Mouse (Mus musculus) kidney, embryonic 14.5 days (tissue): ENCODE data around the gene Spg20. TPM values are rescaled to one million over a fixed set of nuclear protein-coding genes. Genes with fewer than 3 reads are reported as not detected.

Experiments
- ATAC-seq: fragments of 200-750 bp; cut with Nextera tagmentation; 2 replicates; pipeline ENCODE4 v1.8.0; 2017; ENCODE audit warnings: moderate number of reproducible peaks, mild to moderate bottlenecking, moderate TSS enrichment, moderate library complexity; ENCODE audit not compliant: low FRiP score, low TSS enrichment
- H3K27ac ChIP-seq: fragments of 300-500 bp; sonication (generic); 2 replicates; pipeline ENCODE4 v1.5.1; 2014; ENCODE audit warnings: low read depth, mild to moderate bottlenecking, low read length, moderate library complexity, mixed read lengths
- H3K27me3 ChIP-seq: fragments of 300-500 bp; sonication (generic); 2 replicates; pipeline ENCODE4 v1.6.1; 2014; ENCODE audit warnings: mild to moderate bottlenecking, low read length; ENCODE audit not compliant: control insufficient read depth, insufficient read depth
- H3K36me3 ChIP-seq: fragments of 300-500 bp; sonication (generic); 2 replicates; pipeline ENCODE4 v1.6.1; 2014; ENCODE audit warnings: low read length, mixed read lengths; ENCODE audit not compliant: control insufficient read depth, insufficient read depth
- H3K4me1 ChIP-seq: fragments of 300-500 bp; sonication (generic); 2 replicates; pipeline ENCODE4 v1.6.1; 2014; ENCODE audit warnings: low read length, mixed read lengths; ENCODE audit not compliant: control insufficient read depth, insufficient read depth
- H3K4me2 ChIP-seq: fragments of 300-500 bp; sonication (generic); replicated peaks from 2 replicates; pipeline ENCODE4 v1.6.1; 2014; ENCODE audit warnings: low read depth, mild to moderate bottlenecking, low read length
- H3K4me3 ChIP-seq: fragments of 300-500 bp; sonication (generic); 2 replicates; pipeline ENCODE4 v1.5.1; 2014; ENCODE audit warnings: mild to moderate bottlenecking, low read length
- H3K9ac ChIP-seq: fragments of 300-500 bp; sonication (generic); 2 replicates; pipeline ENCODE4 v1.6.1; 2014; ENCODE audit warnings: low read depth, mild to moderate bottlenecking, low read length, moderate library complexity
- H3K9me3 ChIP-seq: fragments of 300-500 bp; sonication (generic); 2 replicates; pipeline ENCODE4 v1.6.1; 2016; ENCODE audit warnings: low read length; ENCODE audit not compliant: control insufficient read depth
- WGBS: fragments of 180-500 bp; shearing (Covaris S2); extraction: QIAGEN DNeasy Blood & Tissue Kit; methylation state at CpG from one replicate; pipeline ENCODE4 v1.1.7; 2014; 5-methylcytosine and 5-hydroxymethylcytosine counted together
- polyA plus RNA-seq: library from polyadenylated mRNA; unstranded; fragments of >200 nt; fragmentation: Nextera tagmentation; extraction: Ambion mirVana; gene quantifications from 2 replicates; pipeline ENCODE4 v1.2.1, GENCODE M21; 2014

The Spg20 gene
- polyA plus RNA-seq, 1 experiment from 2014 or later: 49.6 TPM

DNA sequence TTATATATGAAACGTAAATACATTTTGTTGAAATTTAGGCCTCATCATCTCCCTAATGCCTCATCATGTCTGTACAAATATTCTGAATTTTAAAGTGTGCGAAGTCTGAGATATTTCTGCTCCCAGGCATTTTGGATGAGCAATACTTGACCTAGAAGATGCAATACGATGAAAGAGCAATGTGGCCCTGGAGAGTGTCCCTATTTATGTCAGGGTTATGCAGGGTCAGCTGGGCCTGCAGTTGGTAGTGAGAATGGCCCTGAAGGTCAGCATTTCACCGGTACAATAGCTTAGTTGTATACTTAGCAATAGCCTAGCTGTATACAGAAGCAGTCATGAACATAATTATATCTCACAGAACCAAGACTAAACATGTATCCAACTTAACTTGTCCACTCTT lies 2.8 kb upstream of the Spg20 start:
- 89% methylated on average over 4 of the region's 4 CpGs for WGBS
- Histone ChIP-seq H3K4me1 (no peaks in the 10 kb centered on the region), H3K4me3 (no peak overlapping the region), H3K9ac (no peak overlapping the region), H3K9me3 (no peaks in the 10 kb centered on the region), H3K4me2 (no peak overlapping the region), H3K36me3 (no peaks in the 10 kb centered on the region), H3K27ac (no peak overlapping the region), H3K27me3 (no peaks in the 10 kb centered on the region)
- no peak for ATAC-seq

DNA sequence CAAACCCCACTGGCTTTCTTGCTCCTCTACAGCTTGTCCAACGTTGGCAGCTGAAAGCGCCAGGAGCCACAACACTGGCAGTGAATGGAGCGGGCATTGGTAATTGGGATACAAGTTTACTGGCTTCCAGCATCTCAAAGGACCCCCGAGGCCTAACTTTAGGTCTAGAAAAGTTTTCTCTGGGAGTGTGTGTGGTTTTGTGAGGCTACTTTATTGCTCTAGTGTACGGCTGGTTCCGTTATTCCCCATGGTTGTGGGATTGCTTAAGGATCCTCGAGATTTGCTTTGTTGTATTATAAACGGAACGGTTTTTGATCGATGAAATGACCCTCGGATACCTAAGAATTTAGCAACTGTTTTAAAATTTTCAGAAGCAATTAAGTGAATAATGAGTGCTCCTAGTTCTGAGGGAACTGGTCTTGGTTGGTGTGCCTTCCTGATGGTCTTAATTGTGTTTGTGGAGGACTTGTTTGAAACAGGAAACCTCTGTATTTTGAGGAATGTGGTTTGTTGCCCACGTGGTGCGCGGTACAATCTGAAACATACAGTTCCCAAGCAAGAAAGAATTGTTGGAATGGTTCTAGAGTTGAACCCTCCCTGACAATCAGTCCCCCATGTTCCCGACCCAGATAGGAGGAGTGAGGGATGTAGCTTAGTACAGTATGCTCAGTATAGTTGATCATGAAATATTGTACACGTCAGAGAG lies 955 bp downstream of the Spg20 start:
- peak overlapping the region; percentile 64 for H3K4me2 ChIP-seq
- 31% methylated on average over 16 of the region's 16 CpGs for WGBS
- H3K9ac ChIP-seq: peak overlapping the region; percentile 93
- H3K27me3 ChIP-seq: no peaks in the 10 kb centered on the region
- H3K9me3 ChIP-seq: no peaks in the 10 kb centered on the region
- peak overlapping the region; percentile 91; the same call in 1 of the 2 replicates for H3K27ac ChIP-seq
- peak overlapping the region; percentile 80 for H3K4me3 ChIP-seq
- no peak for ATAC-seq
- peaks cover 12% of the 10 kb centered on the region for H3K36me3 ChIP-seq
- H3K4me1 ChIP-seq: no peaks in the 10 kb centered on the region

DNA sequence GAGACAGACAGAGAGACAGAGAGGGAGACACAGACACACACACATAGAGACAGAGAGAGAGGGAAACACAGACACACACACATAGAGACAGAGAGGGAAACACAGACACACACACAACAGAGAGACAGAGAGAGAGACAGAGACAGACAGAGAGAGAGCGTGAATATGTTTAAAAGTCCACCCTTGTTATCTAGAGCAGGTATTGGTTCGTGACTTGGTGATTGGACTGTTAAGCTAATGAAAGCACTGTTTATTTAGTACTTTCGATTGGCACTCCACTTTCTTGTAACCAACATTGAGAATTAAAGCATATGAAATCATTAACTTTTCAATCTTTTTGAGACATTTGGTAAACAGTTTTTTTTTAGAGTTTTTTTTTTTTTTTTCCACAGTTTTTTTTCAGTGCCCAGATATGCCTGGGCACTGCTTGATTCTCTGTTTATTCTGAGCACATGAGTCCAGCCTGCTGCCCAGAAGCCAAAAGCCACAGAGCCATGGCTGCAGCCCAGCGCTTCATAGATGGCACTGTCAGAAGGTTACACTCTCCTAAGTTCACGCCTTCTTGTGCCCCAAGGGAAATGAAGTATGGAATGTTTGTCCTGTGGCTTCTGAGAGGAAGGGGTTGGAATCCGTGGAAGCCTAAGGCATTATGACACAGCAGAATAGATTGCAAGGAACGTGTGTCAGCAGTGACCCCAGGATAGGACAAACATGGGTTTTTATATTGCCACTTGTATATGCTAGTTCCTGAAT lies 2.6 kb downstream of the Spg20 start:
- H3K27me3 ChIP-seq: no peaks in the 10 kb centered on the region
- H3K9ac ChIP-seq: no peak overlapping the region
- peaks cover 28% of the 10 kb centered on the region for H3K36me3 ChIP-seq
- no peak overlapping the region for H3K4me2 ChIP-seq
- no peaks in the 10 kb centered on the region for H3K4me1 ChIP-seq
- WGBS: 65% methylated on average over 7 of the region's 7 CpGs
- H3K9me3 ChIP-seq: no peaks in the 10 kb centered on the region
- no peak for ATAC-seq
- H3K27ac ChIP-seq: no peak overlapping the region
- no peak overlapping the region for H3K4me3 ChIP-seq

DNA sequence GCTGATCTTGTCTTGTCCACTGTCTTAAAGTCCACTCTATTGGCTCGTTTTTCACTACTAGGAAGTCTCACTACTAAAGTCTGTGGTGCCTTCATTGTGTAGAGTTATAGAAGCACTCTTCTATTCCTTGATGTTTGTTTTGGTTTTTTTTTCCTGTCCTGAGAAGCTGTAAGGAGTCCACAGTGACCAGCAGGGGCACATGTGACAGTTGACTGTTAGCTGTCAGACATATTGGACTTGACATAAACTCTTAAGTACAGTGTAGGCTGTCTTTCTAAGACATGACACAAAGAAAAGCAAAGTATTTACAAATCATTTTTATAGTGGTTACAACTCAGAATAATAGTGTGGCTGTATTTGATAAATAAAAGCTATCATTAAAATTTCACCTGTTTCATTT lies 3.2 kb downstream of the Spg20 start:
- no peak for ATAC-seq
- WGBS: 72% methylated on average over 1 of the region's 1 CpGs
- Histone ChIP-seq H3K36me3 (peaks cover 32% of the 10 kb centered on the region), H3K4me2 (no peak overlapping the region), H3K27me3 (no peaks in the 10 kb centered on the region), H3K9me3 (no peaks in the 10 kb centered on the region), H3K4me1 (no peaks in the 10 kb centered on the region), H3K27ac (no peak overlapping the region), H3K9ac (no peak overlapping the region), H3K4me3 (no peak overlapping the region)

DNA sequence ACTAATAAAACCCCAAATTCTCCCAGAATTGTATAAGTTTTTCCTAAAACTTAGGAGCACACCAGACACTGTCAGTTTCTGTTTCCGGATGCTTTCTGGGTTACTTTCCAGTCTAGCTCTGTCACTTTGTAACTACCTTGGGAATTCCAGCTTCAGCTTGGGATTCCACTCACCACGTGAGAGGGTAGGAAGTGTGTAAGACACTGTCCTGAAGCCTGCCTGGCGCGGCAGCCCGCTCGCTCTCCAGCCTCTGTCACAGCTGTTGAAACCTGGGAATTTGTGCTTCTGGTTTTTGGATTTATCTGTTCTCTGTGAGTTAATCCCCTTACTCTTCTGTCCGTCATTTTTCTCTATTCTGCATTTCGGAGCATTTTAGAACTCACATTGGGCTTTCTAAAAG lies 4.1 kb downstream of the Spg20 start:
- Histone ChIP-seq H3K4me1 (no peaks in the 10 kb centered on the region), H3K27ac (no peak overlapping the region), H3K27me3 (no peaks in the 10 kb centered on the region), H3K9ac (no peak overlapping the region), H3K36me3 (peaks cover 39% of the 10 kb centered on the region), H3K4me3 (no peak overlapping the region), H3K4me2 (no peak overlapping the region), H3K9me3 (no peaks in the 10 kb centered on the region)
- 92% methylated on average over 8 of the region's 8 CpGs for WGBS
- ATAC-seq: no peak

DNA sequence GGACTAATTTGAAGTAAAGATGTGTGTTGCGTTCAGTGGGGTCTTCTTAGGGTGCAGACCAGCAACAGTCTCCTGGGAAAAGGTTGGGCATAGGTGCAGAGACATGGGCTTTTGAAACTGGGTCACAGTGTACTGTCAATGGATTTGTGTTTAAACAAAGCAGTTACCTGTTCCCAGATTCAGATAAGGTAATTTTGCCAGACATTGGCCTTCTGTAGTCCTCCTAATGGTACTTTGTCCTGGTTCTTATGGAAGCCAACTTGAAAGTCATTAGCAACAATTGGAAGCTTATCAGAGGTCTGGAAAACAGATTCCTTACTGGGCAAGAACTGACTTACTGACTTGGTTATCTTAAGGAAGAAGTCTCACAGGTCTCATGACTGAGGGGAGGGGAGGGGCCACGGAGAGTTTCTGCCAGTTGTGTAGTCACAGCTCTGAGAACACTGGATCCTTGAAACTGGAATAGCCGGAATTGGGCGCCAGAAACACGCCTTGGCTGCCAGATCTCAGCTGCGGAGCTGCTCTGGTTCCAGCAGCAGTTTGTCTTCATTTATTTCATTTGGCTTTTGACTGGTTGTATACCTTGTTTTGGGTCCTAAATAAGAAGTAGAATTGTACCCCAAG lies 7.5 kb downstream of the Spg20 start:
- H3K9ac ChIP-seq: no peak overlapping the region
- H3K27me3 ChIP-seq: no peaks in the 10 kb centered on the region
- 95% methylated on average over 6 of the region's 6 CpGs for WGBS
- no peak overlapping the region for H3K27ac ChIP-seq
- peaks cover 66% of the 10 kb centered on the region for H3K36me3 ChIP-seq
- no peak overlapping the region for H3K4me3 ChIP-seq
- H3K4me2 ChIP-seq: no peak overlapping the region
- H3K9me3 ChIP-seq: no peaks in the 10 kb centered on the region
- ATAC-seq: no peak
- no peaks in the 10 kb centered on the region for H3K4me1 ChIP-seq

DNA sequence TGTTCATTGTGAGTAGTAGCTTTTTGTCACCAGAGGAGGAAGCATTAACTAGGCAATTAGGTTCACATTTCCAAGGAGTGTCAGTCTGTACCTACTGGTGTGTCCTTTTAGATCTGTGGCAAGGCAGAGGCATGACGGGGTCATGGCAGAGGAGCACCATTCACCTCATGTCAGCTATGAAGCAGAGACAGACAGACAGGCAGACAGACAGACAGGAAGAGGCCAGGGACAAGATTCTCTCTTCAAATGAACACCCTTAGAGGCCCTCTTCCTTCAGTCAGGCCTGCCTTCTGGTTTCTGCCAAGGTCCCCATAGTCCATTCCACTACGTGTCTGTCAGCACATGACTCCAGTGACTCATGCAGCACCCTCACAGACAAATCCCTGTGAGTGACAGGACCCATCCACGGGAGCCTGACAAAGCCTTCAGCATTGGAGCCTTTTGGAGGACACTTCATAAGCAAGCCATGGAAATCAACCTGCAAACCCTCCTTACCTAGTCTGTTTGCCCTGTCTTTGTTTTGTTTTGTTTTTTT lies 10.5 kb downstream of the Spg20 start:
- no peak overlapping the region for H3K9ac ChIP-seq
- peaks cover 85% of the 10 kb centered on the region for H3K36me3 ChIP-seq
- ATAC-seq: no peak
- no peaks in the 10 kb centered on the region for H3K9me3 ChIP-seq
- no peaks in the 10 kb centered on the region for H3K27me3 ChIP-seq
- WGBS: 88% methylated on average over 3 of the region's 3 CpGs
- H3K4me1 ChIP-seq: no peaks in the 10 kb centered on the region
- no peak overlapping the region for H3K27ac ChIP-seq
- H3K4me2 ChIP-seq: no peak overlapping the region
- no peak overlapping the region for H3K4me3 ChIP-seq

DNA sequence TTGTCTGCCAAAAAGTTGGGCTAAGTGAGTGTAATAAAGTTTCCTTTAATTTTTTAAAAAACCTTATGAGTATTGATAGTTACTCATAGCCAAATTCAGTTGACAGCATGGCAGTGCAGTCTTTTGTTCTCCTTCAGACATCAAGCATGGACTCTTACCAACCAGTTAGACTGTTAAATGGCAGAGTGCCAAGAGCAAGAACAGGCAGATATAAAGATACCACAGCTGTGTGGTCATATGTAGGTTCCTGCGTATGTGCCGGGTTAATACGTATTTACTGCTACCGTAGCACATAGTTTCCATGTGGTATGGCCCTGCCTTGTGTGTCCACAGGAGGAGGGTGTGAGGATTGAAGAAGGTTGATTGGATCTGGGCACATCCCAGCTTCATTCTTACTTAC lies 11.2 kb downstream of the Spg20 start:
- no peaks in the 10 kb centered on the region for H3K9me3 ChIP-seq
- H3K4me2 ChIP-seq: no peak overlapping the region
- H3K9ac ChIP-seq: no peak overlapping the region
- H3K36me3 ChIP-seq: peaks cover 85% of the 10 kb centered on the region
- H3K27me3 ChIP-seq: no peaks in the 10 kb centered on the region
- H3K4me1 ChIP-seq: no peaks in the 10 kb centered on the region
- no peak overlapping the region for H3K27ac ChIP-seq
- WGBS: 88% methylated on average over 4 of the region's 4 CpGs
- H3K4me3 ChIP-seq: no peak overlapping the region
- no peak for ATAC-seq
